Mouse (Mus musculus) limb, embryonic 11.5 days (tissue): ENCODE measurements around the gene Ppm1g. TPM values are rescaled to one million over a fixed set of nuclear protein-coding genes. Genes with fewer than 3 reads are reported as not detected.

Experiments
- ATAC-seq: fragments of 200-750 bp; cut with Nextera tagmentation; 2 replicates; pipeline ENCODE4 v1.8.0; 2017; ENCODE audit warnings: low read depth; ENCODE audit not compliant: insufficient number of reproducible peaks, low FRiP score, low TSS enrichment
- DNase-seq: peaks from one replicate; pipeline ENCODE4 v3.0.0-alpha.2; 2015; ENCODE audit warnings: low spot score
- H3K27ac ChIP-seq: fragments of 300-500 bp; sonication (generic); replicated peaks from 2 replicates; pipeline ENCODE4 v1.5.1; 2014; ENCODE audit warnings: low read depth, mild to moderate bottlenecking, low read length
- H3K27me3 ChIP-seq: fragments of 300-500 bp; sonication (generic); 2 replicates; pipeline ENCODE4 v1.6.1; 2014; ENCODE audit warnings: mild to moderate bottlenecking, low read length, mixed read lengths; ENCODE audit not compliant: control insufficient read depth, insufficient read depth
- H3K36me3 ChIP-seq: fragments of 300-500 bp; sonication (generic); 2 replicates; pipeline ENCODE4 v1.6.1; 2014; ENCODE audit warnings: mild to moderate bottlenecking, low read length, moderate library complexity, mixed read lengths; ENCODE audit not compliant: control insufficient read depth, insufficient read depth
- H3K4me1 ChIP-seq: fragments of 300-500 bp; sonication (generic); 2 replicates; pipeline ENCODE4 v1.6.1; 2014; ENCODE audit warnings: low read length, mixed read lengths; ENCODE audit not compliant: control insufficient read depth, insufficient read depth
- H3K4me2 ChIP-seq: fragments of 300-500 bp; sonication (generic); 2 replicates; pipeline ENCODE4 v1.6.1; 2014; ENCODE audit warnings: low read depth, mild to moderate bottlenecking, moderate library complexity; ENCODE audit not compliant: severe bottlenecking
- H3K4me3 ChIP-seq: fragments of 300-500 bp; sonication (generic); 2 replicates; pipeline ENCODE4 v1.5.1; 2014; ENCODE audit warnings: low read depth, low read length
- H3K9ac ChIP-seq: fragments of 300-500 bp; sonication (generic); 2 replicates; pipeline ENCODE4 v1.6.1; 2014; ENCODE audit warnings: mild to moderate bottlenecking, low read length
- H3K9me3 ChIP-seq: fragments of 300-500 bp; sonication (generic); 2 replicates; pipeline ENCODE4 v1.6.1; 2016; ENCODE audit warnings: low read length; ENCODE audit not compliant: control insufficient read depth
- WGBS: fragments of 180-500 bp; shearing (Covaris S2); extraction: QIAGEN DNeasy Blood & Tissue Kit; methylation state at CpG from one replicate; pipeline ENCODE4 v1.1.7; 2014; 5-methylcytosine and 5-hydroxymethylcytosine counted together
- polyA plus RNA-seq: library from polyadenylated mRNA; unstranded; fragments of >200 nt; fragmentation: Nextera tagmentation; extraction: Ambion mirVana; gene quantifications from 2 replicates; pipeline ENCODE4 v1.2.1, GENCODE M21; 2014

Gene Ppm1g
- polyA plus RNA-seq, 1 experiment from 2014 or later: 154 TPM

GRCm38 (mm10) chr5:31240637-31241521 lies 20.4 kb upstream of the Ppm1g start, which contains the start of the genes Nrbp1 and Gm9970:
Nrbp1 (plus strand) TSS chr5:31240864.
Gm9970 (minus strand) TSS chr5:31241232.
- Histone ChIP-seq H3K27me3 (no peaks in the 10 kb centered on the region), H3K4me2 (peak within 1 kb of the TSS; percentile 69), H3K4me3 (peak within 1 kb of the TSS; percentile 96), H3K36me3 (peaks cover 2% of the 10 kb centered on the region; the same call in 1 of the 2 replicates), H3K4me1 (peaks cover 5% of the 10 kb centered on the region; the same call in 1 of the 2 replicates), H3K9ac (peak within 1 kb of the TSS; percentile 83), H3K27ac (peak within 1 kb of the TSS; percentile 95), H3K9me3 (no peaks in the 10 kb centered on the region)
- DNase-seq (peak; percentile 95), ATAC-seq (peak; percentile 97)
- under 1% methylated on average over 86 of the region's 103 CpGs for WGBS

- Histone ChIP-seq H3K9me3 (no peaks in the 10 kb centered on the region), H3K4me2 (no peak overlapping the region), H3K27me3 (no peaks in the 10 kb centered on the region), H3K9ac (no peak overlapping the region), H3K36me3 (no peaks in the 10 kb centered on the region), H3K4me3 (no peak overlapping the region), H3K27ac (no peak overlapping the region), H3K4me1 (no peaks in the 10 kb centered on the region)
- ATAC-seq (no peak), DNase-seq (no peak)
- 73% methylated on average over 1 of the region's 1 CpGs for WGBS
These were observed 6.2 kb upstream of the Ppm1g start for GRCm38 (mm10) chr5:31226641-31227040.

GRCm38 (mm10) chr5:31222696-31223095 lies 2.2 kb upstream of the Ppm1g start:
- H3K9ac ChIP-seq: no peak overlapping the region
- no peak overlapping the region for H3K4me3 ChIP-seq
- ATAC-seq (no peak), DNase-seq (no peak)
- H3K4me2 ChIP-seq: no peak overlapping the region
- no peak overlapping the region for H3K27ac ChIP-seq
- H3K4me1 ChIP-seq: 0 out of 2 replicates have a peak, but pooled peaks cover 3% of the 10 kb centered on the region
- H3K27me3 ChIP-seq: no peaks in the 10 kb centered on the region
- WGBS: 90% methylated on average over 9 of the region's 9 CpGs
- H3K36me3 ChIP-seq: no peaks in the 10 kb centered on the region
- H3K9me3 ChIP-seq: no peaks in the 10 kb centered on the region

- H3K27ac ChIP-seq: peak overlapping the region; percentile 85
- no peaks in the 10 kb centered on the region for H3K9me3 ChIP-seq
- peak overlapping the region; percentile 98 for H3K4me3 ChIP-seq
- no peak for ATAC-seq
- H3K9ac ChIP-seq: peak overlapping the region; percentile 93
- 0 out of 2 replicates have a peak, but pooled peaks cover 3% of the 10 kb centered on the region for H3K4me1 ChIP-seq
- 0 out of 2 replicates have a peak, but pooled peaks cover 2% of the 10 kb centered on the region for H3K36me3 ChIP-seq
- WGBS: 12% methylated on average over 11 of the region's 11 CpGs
- DNase-seq: peak; percentile 66
- no peaks in the 10 kb centered on the region for H3K27me3 ChIP-seq
- H3K4me2 ChIP-seq: peak overlapping the region; percentile 82
These were observed 938 bp upstream of the Ppm1g start for GRCm38 (mm10) chr5:31221304-31221945.

GRCm38 (mm10) chr5:31219911-31220447 lies 508 bp downstream of the Ppm1g start:
- Histone ChIP-seq H3K4me3 (peak overlapping the region; percentile 98), H3K36me3 (0 out of 2 replicates have a peak, but pooled peaks cover 2% of the 10 kb centered on the region), H3K27ac (peak overlapping the region; percentile 85), H3K27me3 (no peaks in the 10 kb centered on the region), H3K9ac (peak overlapping the region; percentile 93), H3K4me2 (peak overlapping the region; percentile 82), H3K4me1 (0 out of 2 replicates have a peak, but pooled peaks cover 3% of the 10 kb centered on the region), H3K9me3 (no peaks in the 10 kb centered on the region)
- WGBS: under 1% methylated on average over 40 of the region's 40 CpGs
- ATAC-seq (peak; percentile 78), DNase-seq (peak; percentile 72)

- ATAC-seq: no peak
- 2% methylated on average over 11 of the region's 11 CpGs for WGBS
- Histone ChIP-seq H3K4me1 (0 out of 2 replicates have a peak, but pooled peaks cover 3% of the 10 kb centered on the region), H3K27me3 (no peaks in the 10 kb centered on the region), H3K9ac (peak overlapping the region; percentile 93), H3K27ac (no peak overlapping the region; the same call in 1 of the 2 replicates), H3K36me3 (0 out of 2 replicates have a peak, but pooled peaks cover 2% of the 10 kb centered on the region), H3K4me3 (peak overlapping the region; percentile 98), H3K9me3 (no peaks in the 10 kb centered on the region), H3K4me2 (peak overlapping the region; percentile 82)
- no peak for DNase-seq
These were observed 1.0 kb downstream of the Ppm1g start for GRCm38 (mm10) chr5:31219474-31219873.

- Histone ChIP-seq H3K4me2 (peak overlapping the region; percentile 82), H3K27ac (no peak overlapping the region), H3K9me3 (no peaks in the 10 kb centered on the region), H3K27me3 (no peaks in the 10 kb centered on the region), H3K36me3 (0 out of 2 replicates have a peak, but pooled peaks cover 2% of the 10 kb centered on the region), H3K9ac (no peak overlapping the region), H3K4me3 (peak overlapping the region; percentile 98; the same call in 1 of the 2 replicates), H3K4me1 (0 out of 2 replicates have a peak, but pooled peaks cover 3% of the 10 kb centered on the region)
- WGBS: 4% methylated on average over 2 of the region's 2 CpGs
- DNase-seq (no peak), ATAC-seq (no peak)
These were observed 1.4 kb downstream of the Ppm1g start for GRCm38 (mm10) chr5:31219070-31219469.

GRCm38 (mm10) chr5:31218294-31218693 lies 2.2 kb downstream of the Ppm1g start:
- DNase-seq (no peak), ATAC-seq (no peak)
- WGBS: 47% methylated on average over 5 of the region's 7 CpGs
- H3K27ac ChIP-seq: no peak overlapping the region
- H3K9ac ChIP-seq: no peak overlapping the region
- no peaks in the 10 kb centered on the region for H3K27me3 ChIP-seq
- 0 out of 2 replicates have a peak, but pooled peaks cover 2% of the 10 kb centered on the region for H3K36me3 ChIP-seq
- 0 out of 2 replicates have a peak, but pooled peaks cover 3% of the 10 kb centered on the region for H3K4me1 ChIP-seq
- H3K4me3 ChIP-seq: no peak overlapping the region
- H3K9me3 ChIP-seq: no peaks in the 10 kb centered on the region
- no peak overlapping the region for H3K4me2 ChIP-seq
